Mouse (Mus musculus): Measurements from ENCODE around the gene St5.

DNA sequence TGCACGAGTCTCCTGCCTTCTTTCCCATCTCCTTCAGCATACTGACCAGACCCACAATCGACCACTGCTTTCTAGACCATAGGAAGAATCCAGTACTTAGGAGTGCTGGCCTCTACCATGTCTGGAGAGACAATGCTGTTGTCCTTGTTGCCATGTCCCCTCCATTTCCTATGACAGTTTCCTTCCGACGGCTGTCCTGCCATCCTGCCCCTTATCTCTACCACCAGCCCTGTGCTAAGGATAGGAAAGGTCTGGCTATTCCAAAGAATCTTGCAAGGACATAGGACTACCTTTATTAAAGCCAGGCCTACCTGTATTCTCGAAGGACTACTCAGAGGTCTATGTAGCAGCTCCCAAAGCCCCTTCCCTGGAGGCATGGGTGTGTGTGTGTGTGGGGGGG is 171.9 kb downstream of the St5 start:
- TF ChIP-seq CTCF (IDR thresholded peaks at IDR 0.05; ENCODE audit: control insufficient read depth, insufficient read depth, insufficient replicate concordance, low read depth, low read length) (no peak), POLR2A (IDR thresholded peaks at IDR 0.05; ENCODE audit: control insufficient read depth, low read depth, low read length) (no peak)
